Mouse (Mus musculus) CH12.LX (cell line): ENCODE measurements around the gene Dad1. TPM values are rescaled to one million over a fixed set of nuclear protein-coding genes. Genes with fewer than 3 reads are reported as not detected.

Source experiments
- DNase-seq: peaks from one replicate; pipeline ENCODE4 v3.0.0-alpha.2; 2013; ENCODE audit errors: extremely low read depth
- H3K27ac ChIP-seq: 2 replicates; pipeline ENCODE4 v1.5.1; 2012; ENCODE audit warnings: low read depth, mild to moderate bottlenecking, control low read depth, moderate library complexity; ENCODE audit not compliant: insufficient read depth
- H3K27me3 ChIP-seq: replicated peaks from 2 replicates; pipeline ENCODE3; 2012; ENCODE audit warnings: inconsistent platforms
- H3K36me3 ChIP-seq, 2 experiments: replicated peaks in 1 of 2; 2 replicates each; pipeline versions ENCODE3 to v1.6.1; 2012; ENCODE audit warnings: inconsistent platforms in 1 of 2, low read length in 1 of 2, mild to moderate bottlenecking in 1 of 2, mixed read lengths in 1 of 2, moderate library complexity in 1 of 2; ENCODE audit not compliant: control insufficient read depth in 1 of 2, insufficient read depth in 1 of 2
- H3K4me1 ChIP-seq, 2 experiments: 2 replicates each; pipeline ENCODE4 v1.6.1; 2012; ENCODE audit warnings: inconsistent platforms in 1 of 2, moderate library complexity in 1 of 2; ENCODE audit not compliant: insufficient read depth in 2 of 2, control insufficient read depth in 1 of 2
- H3K4me2 ChIP-seq: 2 replicates; pipeline ENCODE4 v1.6.1; 2012; ENCODE audit warnings: low read depth, mild to moderate bottlenecking, control low read depth; ENCODE audit not compliant: poor library complexity, insufficient read depth, severe bottlenecking
- H3K4me3 ChIP-seq, 3 experiments: fragments of 150-350 bp in 1 of 3; sonication (generic) in 1 of 3; replicated peaks in 1 of 3; 2 replicates each; pipeline versions ENCODE3 to v1.5.1; 2011 to 2012; ENCODE audit warnings: low read depth in 2 of 3, low read length in 2 of 3, mild to moderate bottlenecking in 2 of 3, moderate library complexity in 2 of 3, control low read depth in 1 of 3, improper control_type of control experiment in 1 of 3, inconsistent platforms in 1 of 3, mixed read lengths in 1 of 3; ENCODE audit not compliant: poor library complexity in 1 of 3
- H3K79me2 ChIP-seq: replicated peaks from 2 replicates; pipeline ENCODE4 v1.6.1; 2012; ENCODE audit warnings: mild to moderate bottlenecking, moderate library complexity; ENCODE audit not compliant: control insufficient read depth, poor library complexity, insufficient read depth, severe bottlenecking; ENCODE audit errors: extremely low read depth
- H3K9ac ChIP-seq: 2 replicates; pipeline ENCODE4 v1.6.1; 2012; ENCODE audit warnings: low read depth, mild to moderate bottlenecking, control low read depth, moderate library complexity; ENCODE audit not compliant: insufficient read depth
- H3K9me3 ChIP-seq: replicated peaks from 2 replicates; pipeline ENCODE3; 2012; ENCODE audit warnings: low read length, inconsistent platforms, mixed read lengths
- BHLHE40 ChIP-seq: IDR thresholded peaks from 2 replicates; pipeline ENCODE4 v1.6.1; 2011; ENCODE audit warnings: mild to moderate bottlenecking, low read depth, low read length, improper control_type of control experiment
- CHD2 ChIP-seq: IDR thresholded peaks from 2 replicates; pipeline ENCODE4 v1.6.1; 2011; ENCODE audit warnings: low read length, improper control_type of control experiment
- E2F4 ChIP-seq: IDR thresholded peaks from 2 replicates; pipeline ENCODE4 v1.6.1; 2011; ENCODE audit warnings: low read depth, low read length, improper control_type of control experiment; ENCODE audit not compliant: insufficient replicate concordance
- EP300 ChIP-seq: IDR thresholded peaks from 2 replicates; pipeline ENCODE4 v1.6.1; 2011; ENCODE audit warnings: low read length, improper control_type of control experiment
- ETS1 ChIP-seq: conservative IDR thresholded peaks from 2 replicates; pipeline ENCODE4 v1.6.1; 2012; ENCODE audit warnings: low read depth, mild to moderate bottlenecking, inconsistent platforms, low read length, improper control_type of control experiment, moderate library complexity
- IRF4 ChIP-seq: IDR thresholded peaks from 2 replicates; pipeline ENCODE4 v1.6.1; 2014; ENCODE audit warnings: low read depth, mild to moderate bottlenecking, inconsistent platforms, low read length, improper control_type of control experiment
- JUN ChIP-seq: IDR thresholded peaks from 2 replicates; pipeline ENCODE4 v1.6.1; 2011; ENCODE audit warnings: low read depth, mild to moderate bottlenecking, low read length, improper control_type of control experiment, moderate library complexity; ENCODE audit not compliant: insufficient read depth
- MAFK ChIP-seq: IDR thresholded peaks from 2 replicates; pipeline ENCODE4 v1.6.1; 2011; ENCODE audit warnings: low read length, improper control_type of control experiment; ENCODE audit not compliant: insufficient replicate concordance
- MAX ChIP-seq: IDR thresholded peaks from 2 replicates; pipeline ENCODE4 v1.6.1; 2011; ENCODE audit warnings: low read length, improper control_type of control experiment
- MEF2A ChIP-seq: IDR thresholded peaks from 2 replicates; pipeline ENCODE4 v1.6.1; 2014; ENCODE audit warnings: low read depth, mild to moderate bottlenecking, inconsistent platforms, low read length, improper control_type of control experiment, borderline replicate concordance
- MXI1 ChIP-seq: IDR thresholded peaks from 2 replicates; pipeline ENCODE4 v1.6.1; 2011; ENCODE audit warnings: mild to moderate bottlenecking, low read depth, low read length, improper control_type of control experiment
- POLR2A ChIP-seq: IDR thresholded peaks from 2 replicates; pipeline ENCODE4 v1.6.1; 2011; ENCODE audit warnings: low read depth, mild to moderate bottlenecking, improper control_type of control experiment, low read length
- RAD21 ChIP-seq: IDR thresholded peaks from 2 replicates; pipeline ENCODE4 v1.6.1; 2011; ENCODE audit warnings: low read depth, mild to moderate bottlenecking, low read length, improper control_type of control experiment, moderate library complexity
- USF2 ChIP-seq: conservative IDR thresholded peaks from 2 replicates; pipeline ENCODE4 v1.6.1; 2011; ENCODE audit warnings: low read depth, low read length, improper control_type of control experiment
- dilution Hi-C: fragments of 300-500 bp; cut with MboI; formaldehyde crosslinking; loops from 2 replicates; pipeline ENCODE4 v1.14.3; 2020; ENCODE audit warnings: low sequenced_read_pairs; ENCODE audit not compliant: extremely low pct_unique_long_range_greater_than_20kb, extremely low pct_ligation_motif_present
- in situ Hi-C: fragments of 300-500 bp; cut with MboI; formaldehyde crosslinking; loops from 3 replicates; pipeline ENCODE4 v1.14.3; 2019; ENCODE audit warnings: low sequenced_read_pairs, low pct_ligation_motif_present, low pct_unique_long_range_greater_than_20kb, mixed read lengths
- polyA plus RNA-seq: library from polyadenylated mRNA; unstranded; fragments of >175 nt; gene quantifications from 2 replicates; pipeline ENCODE4 v1.2.1, GENCODE M21; 2012; ENCODE audit warnings: low read depth; ENCODE audit not compliant: insufficient read length
- total RNA-seq, 2 experiments: library from RNA; depleted of rRNA; stranded (reverse); fragments of 300-350 nt in 1 of 2; fragments of >200 nt in 1 of 2; gene quantifications; 2 replicates each; pipeline ENCODE4 v1.2.3; 2012 to 2014

Dad1 gene
- total and polyA plus RNA-seq, 3 experiments: 161 to 287 (median 279) TPM

DNA sequence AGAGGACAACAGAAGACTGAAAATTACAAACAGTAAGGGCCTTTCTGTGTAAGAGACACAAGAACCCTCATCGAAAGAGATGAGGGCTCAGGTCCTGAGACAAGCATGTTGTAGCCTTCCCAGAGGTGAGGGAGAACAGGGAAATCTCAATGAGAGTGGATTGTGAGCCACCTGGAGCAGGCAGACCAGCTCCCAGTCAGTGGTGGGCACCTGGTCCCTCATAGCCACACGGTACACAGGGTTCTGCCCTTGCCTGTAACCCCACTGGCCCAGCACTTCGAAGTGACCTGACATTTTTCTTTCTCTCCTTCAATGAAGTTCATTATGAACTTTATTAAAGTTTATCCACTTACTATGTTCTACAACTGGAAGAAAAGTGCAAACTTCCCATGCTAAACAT is 18.8 kb upstream of the Dad1 start:
- in situ Hi-C loops (no loop called here), dilution Hi-C loops (no loop called here)
- no peak overlapping the region; the same call in 1 of the 2 replicates for H3K4me2 ChIP-seq
- peaks cover 5 to 22% of the 10 kb centered on the region in 2 experiments for H3K36me3 ChIP-seq
- no peak for TF ChIP-seq CHD2
- no peak for TF ChIP-seq ETS1
- no peak for TF ChIP-seq MAX
- TF ChIP-seq MXI1: no peak
- TF ChIP-seq JUN: no peak
- TF ChIP-seq POLR2A: no peak
- TF ChIP-seq USF2: no peak
- TF ChIP-seq RAD21: no peak
- no peak overlapping the region for H3K4me3 ChIP-seq
- H3K79me2 ChIP-seq: no peaks in the 10 kb centered on the region
- H3K9me3 ChIP-seq: no peaks in the 10 kb centered on the region
- no peak overlapping the region for H3K27ac ChIP-seq
- DNase-seq: no peak
- peaks cover 3 to 15% of the 10 kb centered on the region in 2 experiments; a peak in 2 of 4 replicates for H3K4me1 ChIP-seq
- no peaks in the 10 kb centered on the region for H3K27me3 ChIP-seq
- H3K9ac ChIP-seq: no peak overlapping the region

DNA sequence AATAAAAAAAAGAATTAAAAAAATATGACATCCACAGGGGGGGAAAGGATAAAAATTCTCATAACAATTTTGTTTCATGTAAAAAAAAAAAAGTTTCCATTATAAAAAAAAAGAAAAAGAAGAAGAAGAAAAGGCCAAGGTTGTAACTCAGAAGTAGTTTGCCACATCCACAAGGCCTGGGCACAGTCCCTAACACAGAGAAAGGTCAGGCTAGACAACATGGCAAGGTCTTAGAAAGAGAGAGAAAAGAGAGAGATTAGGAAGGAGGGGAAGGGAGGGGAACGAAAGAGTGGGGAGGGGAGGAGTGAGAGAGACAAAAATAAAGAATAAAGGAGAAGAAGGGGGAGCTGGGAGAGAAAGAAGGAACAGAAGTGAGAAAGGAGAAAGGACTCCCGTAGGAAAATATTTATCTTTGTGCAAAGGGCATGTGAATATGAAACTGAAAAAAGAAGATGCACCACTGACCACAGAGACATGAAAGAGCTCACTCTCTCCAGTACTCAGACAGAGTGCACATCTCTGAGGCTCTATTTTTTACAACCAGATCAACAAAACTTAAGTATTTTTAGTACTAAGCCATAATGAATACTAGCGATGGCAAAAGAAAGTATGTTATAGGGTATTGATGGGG is 18.2 kb upstream of the Dad1 start:
- Histone ChIP-seq H3K27ac (no peak overlapping the region), H3K9me3 (no peaks in the 10 kb centered on the region), H3K4me3 (no peak overlapping the region), H3K9ac (no peak overlapping the region), H3K36me3 (peaks cover 11 to 28% of the 10 kb centered on the region in 2 experiments), H3K4me1 (peaks cover 3 to 15% of the 10 kb centered on the region in 2 experiments; a peak in 2 of 4 replicates), H3K79me2 (no peaks in the 10 kb centered on the region), H3K27me3 (no peaks in the 10 kb centered on the region)
- DNase-seq: no peak
- dilution Hi-C loops: no loop called here
- in situ Hi-C loops: no loop called here
- TF ChIP-seq MEF2A: 0 out of 2 replicates have a peak, but pooled peaks have one; percentile 33
- TF ChIP-seq ETS1: no peak
- TF ChIP-seq RAD21: no peak
- TF ChIP-seq IRF4: peak; percentile 82
- TF ChIP-seq MAFK: 0 out of 2 replicates have a peak, but pooled peaks have one; percentile 27
- TF ChIP-seq EP300: peak; percentile 74
- 0 out of 2 replicates have a peak, but pooled peaks have one; percentile 10 for TF ChIP-seq BHLHE40
- TF ChIP-seq, all 38 proteins: peak for 5
- no peak overlapping the region; the same call in 1 of the 2 replicates for H3K4me2 ChIP-seq

DNA sequence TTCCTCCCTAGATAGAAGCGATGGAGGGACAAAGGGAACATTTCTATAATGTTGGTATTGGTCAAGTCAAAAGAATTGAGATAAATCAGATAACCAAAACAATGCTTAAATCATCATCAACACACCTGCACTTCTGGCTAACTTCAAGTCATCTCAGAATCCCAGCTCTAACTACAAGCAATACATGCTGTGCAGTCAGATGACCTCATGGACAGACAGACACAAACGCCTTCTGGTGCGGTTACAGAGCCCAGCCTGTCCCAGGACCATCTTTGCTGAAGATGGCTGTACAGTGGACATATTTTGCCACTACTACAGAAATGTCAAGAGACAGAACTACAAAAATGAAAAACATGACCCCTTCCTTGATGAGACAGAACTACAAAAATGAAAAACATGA is 16.5 kb upstream of the Dad1 start:
- H3K9me3 ChIP-seq: no peaks in the 10 kb centered on the region
- H3K4me3 ChIP-seq: no peak overlapping the region
- H3K27ac ChIP-seq: no peak overlapping the region
- H3K4me1 ChIP-seq: peaks cover 3 to 15% of the 10 kb centered on the region in 2 experiments; a peak in 2 of 4 replicates
- no peak for DNase-seq
- no peak overlapping the region for H3K9ac ChIP-seq
- dilution Hi-C loops: no loop called here
- TF ChIP-seq E2F4: no peak
- TF ChIP-seq, all 38 proteins: peak for 0
- no peak overlapping the region for H3K4me2 ChIP-seq
- H3K27me3 ChIP-seq: no peaks in the 10 kb centered on the region
- no peaks in the 10 kb centered on the region for H3K79me2 ChIP-seq
- peaks cover 13 to 41% of the 10 kb centered on the region in 2 experiments for H3K36me3 ChIP-seq
- in situ Hi-C loops: no loop called here
